Comparison of ENCODE assay signal across 21 mouse cellular contexts in the genomic region with DNA sequence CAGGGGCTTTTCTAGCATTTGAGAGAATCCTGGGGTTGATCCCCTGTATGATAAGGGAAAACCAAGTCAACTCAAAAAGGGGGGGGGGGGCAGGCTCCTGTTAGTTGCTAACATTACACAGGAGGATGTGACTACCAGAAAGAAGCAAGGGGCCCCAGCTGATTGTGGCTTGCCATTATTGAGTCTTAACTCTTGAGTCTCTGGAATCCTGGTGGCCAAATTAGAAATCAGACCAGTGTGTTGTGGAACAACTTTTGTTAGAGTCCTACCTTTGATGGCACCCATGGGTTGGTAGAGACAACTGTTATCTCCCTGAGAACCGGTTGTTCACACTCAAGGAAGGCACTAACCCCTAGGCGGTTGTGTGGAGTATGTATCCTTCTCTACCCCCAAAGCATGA. TPM values are rescaled to one million over a fixed set of nuclear protein-coding genes. Genes with fewer than 3 reads are reported as not detected.
DNase-seq lines count a peak whose midpoint lies in the region; ATAC-seq lines count a peak whose summit lies in the region.
"Had no signal": no experiment of that assay in that cellular context is flagged by ENCODE, and none has a peak within 500 bp of the region (broad histone marks: within the 10 kb centered on the region; RNA-seq: fewer than 3 reads in every experiment).

No protein-coding gene starts in this region.

- H3K4me2 ChIP-seq in liver, embryonic 12.5 days: 0 out of 2 replicates have a peak overlapping the region, but pooled peaks have one; percentile 75
- H3K4me2 ChIP-seq in hindbrain, embryonic 14.5 days (replicated peaks): peak overlapping the region; percentile 79
- H3K4me2 ChIP-seq in midbrain, embryonic 16.5 days (ENCODE audit: low read length): peak overlapping the region; percentile 82

- no peak overlapping the region for H3K9ac ChIP-seq in liver, embryonic 12.5 days
- H3K9ac ChIP-seq in hindbrain, embryonic 14.5 days: no peak overlapping the region
- H3K9ac ChIP-seq in midbrain, embryonic 16.5 days (ENCODE audit: low read depth, low read length): no peak overlapping the region
- H3K9ac ChIP-seq: liver, embryonic 15.5 days had no signal

- no peak for ATAC-seq in liver, embryonic 12.5 days
- no peak for ATAC-seq in hindbrain, embryonic 14.5 days (ENCODE audit: low FRiP score)
- no peak for ATAC-seq in midbrain, embryonic 16.5 days
- no peak for ATAC-seq in monocyte, adult 5-6 weeks (replicated peaks; ENCODE audit: insufficient number of reproducible peaks, low FRiP score, low TSS enrichment, poor library complexity, severe bottlenecking)

- peaks cover 47% of the 10 kb centered on the region for H3K36me3 ChIP-seq in liver, embryonic 12.5 days
- H3K36me3 ChIP-seq in embryonic facial prominence, embryonic 10.5 days (replicated peaks): peaks cover 50% of the 10 kb centered on the region
- H3K36me3 ChIP-seq in hindbrain, embryonic 14.5 days (replicated peaks; ENCODE audit: control insufficient read depth, insufficient read depth): peaks cover 32% of the 10 kb centered on the region
- 0 out of 2 replicates have a peak, but pooled peaks cover 6% of the 10 kb centered on the region for H3K36me3 ChIP-seq in midbrain, embryonic 16.5 days (ENCODE audit: control insufficient read depth, insufficient read depth, low read length)

- H3K27ac ChIP-seq in liver, embryonic 12.5 days: no peak overlapping the region
- no peak overlapping the region for H3K27ac ChIP-seq in embryonic facial prominence, embryonic 10.5 days (replicated peaks)
- H3K27ac ChIP-seq in hindbrain, embryonic 14.5 days: 0 out of 2 replicates have a peak overlapping the region, but pooled peaks have one; percentile 99
- H3K27ac ChIP-seq in midbrain, embryonic 16.5 days (ENCODE audit: low read length): peak overlapping the region; percentile 97
- H3K27ac ChIP-seq: kidney, postnatal 0 days; liver, embryonic 15.5 days; stomach, postnatal 0 days had no signal

- 40% methylated on average over 2 of the region's 2 CpGs for WGBS in liver, embryonic 12.5 days (ENCODE audit: insufficient replicate concordance)
- WGBS in embryonic facial prominence, embryonic 10.5 days: 48% methylated on average over 2 of the region's 2 CpGs
- WGBS in hindbrain, embryonic 14.5 days: 54% methylated on average over 2 of the region's 2 CpGs
- WGBS in midbrain, embryonic 16.5 days: 60% methylated on average over 2 of the region's 2 CpGs

- H3K4me1 ChIP-seq in liver, embryonic 12.5 days: peaks cover 17% of the 10 kb centered on the region
- H3K4me1 ChIP-seq in embryonic facial prominence, embryonic 10.5 days: peaks cover 51% of the 10 kb centered on the region
- peaks cover 38% of the 10 kb centered on the region for H3K4me1 ChIP-seq in hindbrain, embryonic 14.5 days (replicated peaks; ENCODE audit: control insufficient read depth, insufficient read depth, low read length)
- peaks cover 33% of the 10 kb centered on the region for H3K4me1 ChIP-seq in midbrain, embryonic 16.5 days (ENCODE audit: control insufficient read depth, insufficient read depth, low read length)

- peaks cover 60% of the 10 kb centered on the region for H3K27me3 ChIP-seq in liver, embryonic 12.5 days (replicated peaks)
- H3K27me3 ChIP-seq in embryonic facial prominence, embryonic 10.5 days (replicated peaks; ENCODE audit: low read depth, poor library complexity, severe bottlenecking): no peaks in the 10 kb centered on the region
- no peaks in the 10 kb centered on the region for H3K27me3 ChIP-seq in hindbrain, embryonic 14.5 days (ENCODE audit: control insufficient read depth, insufficient read depth, low read length)
- H3K27me3 ChIP-seq in midbrain, embryonic 16.5 days (ENCODE audit: control insufficient read depth, insufficient read depth, low read depth, low read length): no peaks in the 10 kb centered on the region

- no peak for DNase-seq in liver
- no peak for DNase-seq in embryonic facial prominence, embryonic 10.5 days (ENCODE audit: low spot score)
- DNase-seq in hindbrain, embryonic 14.5 days (ENCODE audit: low spot score): no peak
- no peak for DNase-seq in gastrocnemius, postnatal 4 days (ENCODE audit: low spot score in 2 of 2)
- DNase-seq in kidney, adult 9 months: no peak
- DNase-seq: adrenal gland, postnatal 36 days; cerebellum, postnatal 14 days; gastrocnemius, postnatal 25 days; lung, postnatal 4 days had no signal

- H3K9me3 ChIP-seq in liver, embryonic 12.5 days (replicated peaks): no peaks in the 10 kb centered on the region
- H3K9me3 ChIP-seq in embryonic facial prominence, embryonic 10.5 days: no peaks in the 10 kb centered on the region
- H3K9me3 ChIP-seq in hindbrain, embryonic 14.5 days (ENCODE audit: control insufficient read depth, low read length): no peaks in the 10 kb centered on the region
- no peaks in the 10 kb centered on the region for H3K9me3 ChIP-seq in midbrain, embryonic 16.5 days (replicated peaks; ENCODE audit: control insufficient read depth, low read length, poor library complexity, severe bottlenecking)
- H3K9me3 ChIP-seq: liver, embryonic 15.5 days had no signal

- H3K4me3 ChIP-seq in liver, embryonic 12.5 days: no peak overlapping the region
- H3K4me3 ChIP-seq in embryonic facial prominence, embryonic 10.5 days: peak overlapping the region; percentile 70; the same call in 1 of the 2 replicates
- 0 out of 2 replicates have a peak overlapping the region, but pooled peaks have one; percentile 66 for H3K4me3 ChIP-seq in hindbrain, embryonic 14.5 days (replicated peaks; ENCODE audit: low read length)
- no peak overlapping the region for H3K4me3 ChIP-seq in midbrain, embryonic 16.5 days (ENCODE audit: low read depth, low read length)

RNA-seq across cellular contexts. Expression of a gene that starts 1.1 kb away (rescaled TPM):
- not detected in 2 replicates for polyA plus RNA-seq in liver, embryonic 12.5 days (2016; fragmentation: Nextera tagmentation; extraction: Ambion mirVana)
- polyA plus RNA-seq in embryonic facial prominence, embryonic 10.5 days (2016; fragmentation: Nextera tagmentation; extraction: Ambion mirVana): 0.54 TPM in 2 replicates
- polyA plus RNA-seq in hindbrain, embryonic 14.5 days (2014; fragmentation: Nextera tagmentation; extraction: Ambion mirVana): 6.3 and 8.9 TPM in 2 replicates
- polyA plus RNA-seq in midbrain, embryonic 16.5 days (2015; fragmentation: Nextera tagmentation; extraction: Ambion mirVana): 5.0 and 5.6 TPM in 2 replicates
- 1 to 10 TPM; 4.3 to 4.7 TPM for total RNA-seq in gastrocnemius, postnatal 4 days (2021)
- 2.2 to 3.8 TPM in 2 of 3 replicates, not detected in the other for total RNA-seq in monocyte, adult 5-6 weeks (2017)
- polyA plus RNA-seq: activated CD4-positive, CD25-positive, alpha-beta regulatory T cell, adult 4 months; liver, embryonic 15.5 days had no signal

RNA-seq across cellular contexts. Expression of a gene that starts 18.1 kb away (rescaled TPM):
- 44.1 and 44.6 TPM in 2 replicates for polyA plus RNA-seq in liver, embryonic 12.5 days (2016; fragmentation: Nextera tagmentation; extraction: Ambion mirVana)
- 65.2 and 65.6 TPM in 2 replicates for polyA plus RNA-seq in embryonic facial prominence, embryonic 10.5 days (2016; fragmentation: Nextera tagmentation; extraction: Ambion mirVana)
- 41.9 and 42.7 TPM in 2 replicates for polyA plus RNA-seq in hindbrain, embryonic 14.5 days (2014; fragmentation: Nextera tagmentation; extraction: Ambion mirVana)
- polyA plus RNA-seq in midbrain, embryonic 16.5 days (2015; fragmentation: Nextera tagmentation; extraction: Ambion mirVana): 28.3 and 31.8 TPM in 2 replicates
- 10 to 100 TPM; 32.9 TPM for total RNA-seq in gastrocnemius, postnatal 4 days (2021)
- 179 to 219 TPM (median 207 TPM) in 3 replicates for total RNA-seq in monocyte, adult 5-6 weeks (2017)

RNA-seq across cellular contexts. Expression of a gene that starts 24.9 kb away (rescaled TPM):
- 24.2 and 27.0 TPM in 2 replicates for polyA plus RNA-seq in liver, embryonic 12.5 days (2016; fragmentation: Nextera tagmentation; extraction: Ambion mirVana)
- polyA plus RNA-seq in embryonic facial prominence, embryonic 10.5 days (2016; fragmentation: Nextera tagmentation; extraction: Ambion mirVana): 412 and 419 TPM in 2 replicates
- 406 and 416 TPM in 2 replicates for polyA plus RNA-seq in hindbrain, embryonic 14.5 days (2014; fragmentation: Nextera tagmentation; extraction: Ambion mirVana)
- 617 and 675 TPM in 2 replicates for polyA plus RNA-seq in midbrain, embryonic 16.5 days (2015; fragmentation: Nextera tagmentation; extraction: Ambion mirVana)
- 100 to 1,000 TPM; 127 to 147 TPM for total RNA-seq in gastrocnemius, postnatal 4 days (2021)
- total RNA-seq in monocyte, adult 5-6 weeks (2017): 0.58 TPM in 1 of 3 replicates, not detected in the others

RNA-seq across cellular contexts. Expression of a gene that starts 36.4 kb away (rescaled TPM):
- 55.9 and 57.0 TPM in 2 replicates for polyA plus RNA-seq in liver, embryonic 12.5 days (2016; fragmentation: Nextera tagmentation; extraction: Ambion mirVana)
- polyA plus RNA-seq in embryonic facial prominence, embryonic 10.5 days (2016; fragmentation: Nextera tagmentation; extraction: Ambion mirVana): 0.13 TPM in 1 of 2 replicates, not detected in the other
- 0.09 and 0.34 TPM in 2 replicates for polyA plus RNA-seq in hindbrain, embryonic 14.5 days (2014; fragmentation: Nextera tagmentation; extraction: Ambion mirVana)
- 0.31 TPM in 1 of 2 replicates, not detected in the other for polyA plus RNA-seq in midbrain, embryonic 16.5 days (2015; fragmentation: Nextera tagmentation; extraction: Ambion mirVana)
- total RNA-seq in gastrocnemius, postnatal 4 days (2021): under 1 TPM; 0.22 to 0.70 TPM
- 0.11 to 0.95 TPM in 2 of 3 replicates, not detected in the other for total RNA-seq in monocyte, adult 5-6 weeks (2017)
- total RNA-seq: gastrocnemius, postnatal 25 days had no signal
- polyA plus RNA-seq: activated CD4-positive, CD25-positive, alpha-beta regulatory T cell, adult 4 months; embryonic facial prominence, embryonic 11.5 days; heart, embryonic 14.5 days had no signal

RNA-seq across cellular contexts. Expression of a gene that starts 47.9 kb away (rescaled TPM):
- polyA plus RNA-seq in liver, embryonic 12.5 days (2016; fragmentation: Nextera tagmentation; extraction: Ambion mirVana): not detected in 2 replicates
- polyA plus RNA-seq in embryonic facial prominence, embryonic 10.5 days (2016; fragmentation: Nextera tagmentation; extraction: Ambion mirVana): not detected in 2 replicates
- 0.81 and 1.5 TPM in 2 replicates for polyA plus RNA-seq in hindbrain, embryonic 14.5 days (2014; fragmentation: Nextera tagmentation; extraction: Ambion mirVana)
- polyA plus RNA-seq in midbrain, embryonic 16.5 days (2015; fragmentation: Nextera tagmentation; extraction: Ambion mirVana): 0.57 and 0.98 TPM in 2 replicates
- total RNA-seq in gastrocnemius, postnatal 4 days (2021): not detected
- not detected in 3 replicates for total RNA-seq in monocyte, adult 5-6 weeks (2017)
- total RNA-seq: adrenal gland, postnatal 36 days; gastrocnemius, postnatal 25 days; left cerebral cortex, postnatal 36 days had no signal
- polyA plus RNA-seq: activated CD4-positive, CD25-positive, alpha-beta regulatory T cell, adult 4 months; embryonic facial prominence, embryonic 11.5 days; heart, embryonic 14.5 days; inflammation-experienced regulatory T-cells, adult 6 months; kidney, postnatal 0 days; liver, embryonic 15.5 days; small intestine, adult 2 months; stomach, postnatal 0 days had no signal

Comparison
In these comparisons a context has a peak if more than half of its experiments do, and no peak if none do; other contexts are left out.
1. H3K27ac ChIP-seq: peak in hindbrain, embryonic 14.5 days (single experiment) and midbrain, embryonic 16.5 days (single experiment); none in liver, embryonic 12.5 days (single experiment) and embryonic facial prominence, embryonic 10.5 days (single experiment).
2. H3K4me3 ChIP-seq: peak in embryonic facial prominence, embryonic 10.5 days (single experiment) and hindbrain, embryonic 14.5 days (single experiment); none in liver, embryonic 12.5 days (single experiment) and midbrain, embryonic 16.5 days (single experiment).
3. RNA of a gene that starts 24.9 kb away (polyA plus RNA-seq): 617 to 675 TPM in midbrain, embryonic 16.5 days, 412 to 419 TPM in embryonic facial prominence, embryonic 10.5 days and 406 to 416 TPM in hindbrain, embryonic 14.5 days; 24.2 to 27.0 TPM in liver, embryonic 12.5 days; every median in the first group is over 10 times any median in the second.
4. Peak in every context shown above with its lines, with median percentiles within 50 percentile points of each other: H3K4me2 ChIP-seq.